Mouse (Mus musculus) neural tube, embryonic 13.5 days (tissue): Measurements from ENCODE around the gene Wnt5b. TPM values are rescaled to one million over a fixed set of nuclear protein-coding genes. Genes with fewer than 3 reads are reported as not detected.

Experiments
- ATAC-seq: fragments of 200-750 bp; cut with Nextera tagmentation; 2 replicates; pipeline ENCODE4 v1.8.0; 2017; ENCODE audit warnings: low read depth, mild to moderate bottlenecking, moderate TSS enrichment, moderate library complexity
- H3K27ac ChIP-seq: fragments of 300-500 bp; sonication (generic); replicated peaks from 2 replicates; pipeline ENCODE4 v1.5.1; 2015; ENCODE audit warnings: moderate library complexity, mild to moderate bottlenecking, inconsistent platforms
- H3K27me3 ChIP-seq: fragments of 300-500 bp; sonication (generic); 2 replicates; pipeline ENCODE4 v1.6.1; 2015; ENCODE audit warnings: mild to moderate bottlenecking, inconsistent platforms
- H3K36me3 ChIP-seq: fragments of 300-500 bp; sonication (generic); 2 replicates; pipeline ENCODE4 v1.6.1; 2015; ENCODE audit warnings: mild to moderate bottlenecking, inconsistent platforms
- H3K4me1 ChIP-seq: fragments of 300-500 bp; sonication (generic); replicated peaks from 2 replicates; pipeline ENCODE4 v1.6.1; 2015; ENCODE audit warnings: inconsistent platforms
- H3K4me2 ChIP-seq: fragments of 300-500 bp; sonication (generic); 2 replicates; pipeline ENCODE4 v1.6.1; 2015; ENCODE audit warnings: inconsistent platforms, mild to moderate bottlenecking, moderate library complexity
- H3K4me3 ChIP-seq: fragments of 300-500 bp; sonication (generic); 2 replicates; pipeline ENCODE4 v1.5.1; 2015; ENCODE audit warnings: mild to moderate bottlenecking, inconsistent platforms
- H3K9ac ChIP-seq: fragments of 300-500 bp; sonication (generic); 2 replicates; pipeline ENCODE4 v1.6.1; 2015; ENCODE audit warnings: moderate library complexity, mild to moderate bottlenecking, inconsistent platforms
- H3K9me3 ChIP-seq: fragments of 300-500 bp; sonication (generic); 2 replicates; pipeline ENCODE4 v1.6.1; 2016; ENCODE audit warnings: inconsistent platforms
- WGBS: fragments of 180-500 bp; shearing (Covaris S2); methylation state at CpG from one replicate; pipeline ENCODE4 v1.1.7; 2015; 5-methylcytosine and 5-hydroxymethylcytosine counted together
- polyA plus RNA-seq: library from polyadenylated mRNA; unstranded; fragments of >200 nt; fragmentation: Nextera tagmentation; extraction: Ambion mirVana; gene quantifications from 2 replicates; pipeline ENCODE4 v1.2.1, GENCODE M21; 2015

Wnt5b gene
- polyA plus RNA-seq, 1 experiment from 2014 or later, result 4.3 TPM

GRCm38 (mm10) chr6:119565451-119566379, 21.6 kb upstream of the Wnt5b start:
- WGBS, result 90% methylated on average over 23 of the region's 23 CpGs
- Histone ChIP-seq H3K4me1 (no peaks in the 10 kb centered on the region), H3K27me3 (no peaks in the 10 kb centered on the region), H3K9ac (no peak overlapping the region), H3K9me3 (no peaks in the 10 kb centered on the region), H3K4me2 (no peak overlapping the region), H3K36me3 (0 out of 2 replicates have a peak, but pooled peaks cover 4% of the 10 kb centered on the region), H3K27ac (no peak overlapping the region), H3K4me3 (no peak overlapping the region)
- ATAC-seq, result no peak

GRCm38 (mm10) chr6:119562558-119562957, 18.4 kb upstream of the Wnt5b start:
- no peak for ATAC-seq
- no peak overlapping the region for H3K27ac ChIP-seq

GRCm38 (mm10) chr6:119558855-119559254, 14.7 kb upstream of the Wnt5b start:
- Histone ChIP-seq H3K4me1 (no peaks in the 10 kb centered on the region), H3K9me3 (no peaks in the 10 kb centered on the region), H3K9ac (no peak overlapping the region), H3K27me3 (no peaks in the 10 kb centered on the region), H3K36me3 (no peaks in the 10 kb centered on the region), H3K4me3 (no peak overlapping the region), H3K4me2 (no peak overlapping the region), H3K27ac (no peak overlapping the region)
- WGBS, result 79% methylated on average over 7 of the region's 7 CpGs
- no peak for ATAC-seq

More at GRCm38 (mm10) chr6:119562558-119562957, 18.4 kb upstream of the Wnt5b start:
- Histone ChIP-seq H3K4me3 (no peak overlapping the region), H3K27me3 (no peaks in the 10 kb centered on the region), H3K9me3 (no peaks in the 10 kb centered on the region), H3K4me2 (no peak overlapping the region), H3K4me1 (no peaks in the 10 kb centered on the region), H3K36me3 (no peaks in the 10 kb centered on the region), H3K9ac (no peak overlapping the region)
- WGBS, result 83% methylated on average over 10 of the region's 10 CpGs

GRCm38 (mm10) chr6:119554439-119554838, 10.3 kb upstream of the Wnt5b start:
- Histone ChIP-seq H3K9ac (no peak overlapping the region), H3K4me2 (no peak overlapping the region), H3K27me3 (no peaks in the 10 kb centered on the region), H3K36me3 (no peaks in the 10 kb centered on the region), H3K27ac (no peak overlapping the region), H3K4me1 (no peaks in the 10 kb centered on the region), H3K9me3 (no peaks in the 10 kb centered on the region), H3K4me3 (no peak overlapping the region)
- no peak for ATAC-seq
- 71% methylated on average over 8 of the region's 8 CpGs for WGBS

GRCm38 (mm10) chr6:119544518-119544864, 344 bp upstream of the Wnt5b start:
- H3K27ac ChIP-seq, result no peak overlapping the region
- ATAC-seq, result peak; percentile 40
- H3K9me3 ChIP-seq, result no peaks in the 10 kb centered on the region
- WGBS, result under 1% methylated on average over 14 of the region's 14 CpGs
- peaks cover 15% of the 10 kb centered on the region for H3K4me1 ChIP-seq
- peak overlapping the region; percentile 72 for H3K4me3 ChIP-seq
- peak overlapping the region; percentile 77 for H3K9ac ChIP-seq
- peak overlapping the region; percentile 87 for H3K4me2 ChIP-seq
- H3K27me3 ChIP-seq, result peaks cover 43% of the 10 kb centered on the region
- no peaks in the 10 kb centered on the region for H3K36me3 ChIP-seq

- H3K27me3 ChIP-seq, result peaks cover 43% of the 10 kb centered on the region
Measured at GRCm38 (mm10) chr6:119543456-119543802, 718 bp downstream of the Wnt5b start.

GRCm38 (mm10) chr6:119535867-119536266, 8.3 kb downstream of the Wnt5b start:
- no peak overlapping the region for H3K9ac ChIP-seq
- H3K9me3 ChIP-seq, result no peaks in the 10 kb centered on the region
- no peak overlapping the region for H3K4me3 ChIP-seq
- no peak overlapping the region for H3K4me2 ChIP-seq
- no peak overlapping the region for H3K27ac ChIP-seq
- ATAC-seq, result no peak
- WGBS, result 78% methylated on average over 12 of the region's 12 CpGs
- H3K4me1 ChIP-seq, result no peaks in the 10 kb centered on the region
- H3K36me3 ChIP-seq, result no peaks in the 10 kb centered on the region
- no peaks in the 10 kb centered on the region for H3K27me3 ChIP-seq

More at GRCm38 (mm10) chr6:119543456-119543802, 718 bp downstream of the Wnt5b start:
- Histone ChIP-seq H3K27ac (no peak overlapping the region), H3K4me1 (peaks cover 15% of the 10 kb centered on the region), H3K9me3 (no peaks in the 10 kb centered on the region), H3K9ac (peak overlapping the region; percentile 77), H3K36me3 (no peaks in the 10 kb centered on the region), H3K4me3 (peak overlapping the region; percentile 72), H3K4me2 (peak overlapping the region; percentile 87)
- under 1% methylated on average over 18 of the region's 30 CpGs for WGBS
- ATAC-seq, result peak; percentile 48; the same call in 1 of the 2 replicates

- Histone ChIP-seq H3K9me3 (no peaks in the 10 kb centered on the region), H3K27me3 (no peaks in the 10 kb centered on the region), H3K4me2 (no peak overlapping the region), H3K9ac (no peak overlapping the region), H3K4me3 (no peak overlapping the region), H3K4me1 (no peaks in the 10 kb centered on the region), H3K27ac (no peak overlapping the region), H3K36me3 (no peaks in the 10 kb centered on the region)
- no peak for ATAC-seq
- 90% methylated on average over 9 of the region's 9 CpGs for WGBS
Measured at GRCm38 (mm10) chr6:119533170-119533709, 10.9 kb downstream of the Wnt5b start.

GRCm38 (mm10) chr6:119529659-119530058, 14.5 kb downstream of the Wnt5b start:
- Histone ChIP-seq H3K4me1 (no peaks in the 10 kb centered on the region), H3K9me3 (no peaks in the 10 kb centered on the region), H3K9ac (no peak overlapping the region), H3K27ac (no peak overlapping the region), H3K36me3 (no peaks in the 10 kb centered on the region), H3K4me3 (no peak overlapping the region), H3K27me3 (no peaks in the 10 kb centered on the region), H3K4me2 (no peak overlapping the region)
- 95% methylated on average over 3 of the region's 3 CpGs for WGBS
- no peak for ATAC-seq

GRCm38 (mm10) chr6:119526498-119526897, 17.6 kb downstream of the Wnt5b start:
- no peak overlapping the region for H3K4me3 ChIP-seq
- H3K27me3 ChIP-seq, result no peaks in the 10 kb centered on the region
- no peaks in the 10 kb centered on the region for H3K9me3 ChIP-seq
- no peak overlapping the region for H3K27ac ChIP-seq
- H3K4me2 ChIP-seq, result no peak overlapping the region
- H3K4me1 ChIP-seq, result 0 out of 2 replicates have a peak, but pooled peaks cover 11% of the 10 kb centered on the region
- WGBS, result 77% methylated on average over 5 of the region's 5 CpGs
- no peak for ATAC-seq
- no peaks in the 10 kb centered on the region for H3K36me3 ChIP-seq
- no peak overlapping the region for H3K9ac ChIP-seq

GRCm38 (mm10) chr6:119521931-119522391, 22.2 kb downstream of the Wnt5b start:
- no peak for ATAC-seq
- H3K4me1 ChIP-seq, result 0 out of 2 replicates have a peak, but pooled peaks cover 11% of the 10 kb centered on the region
- H3K27me3 ChIP-seq, result no peaks in the 10 kb centered on the region
- 0 out of 2 replicates have a peak overlapping the region, but pooled peaks have one; percentile 23 for H3K27ac ChIP-seq
- no peaks in the 10 kb centered on the region for H3K36me3 ChIP-seq
- H3K4me2 ChIP-seq, result no peak overlapping the region
- no peaks in the 10 kb centered on the region for H3K9me3 ChIP-seq
- no peak overlapping the region for H3K9ac ChIP-seq
- no peak overlapping the region for H3K4me3 ChIP-seq
- 40% methylated on average over 3 of the region's 3 CpGs for WGBS

- H3K36me3 ChIP-seq, result no peaks in the 10 kb centered on the region
- ATAC-seq, result no peak
- 61% methylated on average over 3 of the region's 3 CpGs for whole genome bisulfite sequencing
- H3K27ac ChIP-seq, result 0 out of 2 replicates have a peak overlapping the region, but pooled peaks have one; percentile 23
- H3K27me3 ChIP-seq, result no peaks in the 10 kb centered on the region
- 0 out of 2 replicates have a peak, but pooled peaks cover 3% of the 10 kb centered on the region for H3K9me3 ChIP-seq
- no peak overlapping the region for H3K4me2 ChIP-seq
- no peak overlapping the region for H3K9ac ChIP-seq
- 0 out of 2 replicates have a peak, but pooled peaks cover 11% of the 10 kb centered on the region for H3K4me1 ChIP-seq
- H3K4me3 ChIP-seq, result no peak overlapping the region
Measured at GRCm38 (mm10) chr6:119521482-119521900, 22.7 kb downstream of the Wnt5b start.
